Mouse (Mus musculus): ENCODE measurements around the gene Mark1.

DNA sequence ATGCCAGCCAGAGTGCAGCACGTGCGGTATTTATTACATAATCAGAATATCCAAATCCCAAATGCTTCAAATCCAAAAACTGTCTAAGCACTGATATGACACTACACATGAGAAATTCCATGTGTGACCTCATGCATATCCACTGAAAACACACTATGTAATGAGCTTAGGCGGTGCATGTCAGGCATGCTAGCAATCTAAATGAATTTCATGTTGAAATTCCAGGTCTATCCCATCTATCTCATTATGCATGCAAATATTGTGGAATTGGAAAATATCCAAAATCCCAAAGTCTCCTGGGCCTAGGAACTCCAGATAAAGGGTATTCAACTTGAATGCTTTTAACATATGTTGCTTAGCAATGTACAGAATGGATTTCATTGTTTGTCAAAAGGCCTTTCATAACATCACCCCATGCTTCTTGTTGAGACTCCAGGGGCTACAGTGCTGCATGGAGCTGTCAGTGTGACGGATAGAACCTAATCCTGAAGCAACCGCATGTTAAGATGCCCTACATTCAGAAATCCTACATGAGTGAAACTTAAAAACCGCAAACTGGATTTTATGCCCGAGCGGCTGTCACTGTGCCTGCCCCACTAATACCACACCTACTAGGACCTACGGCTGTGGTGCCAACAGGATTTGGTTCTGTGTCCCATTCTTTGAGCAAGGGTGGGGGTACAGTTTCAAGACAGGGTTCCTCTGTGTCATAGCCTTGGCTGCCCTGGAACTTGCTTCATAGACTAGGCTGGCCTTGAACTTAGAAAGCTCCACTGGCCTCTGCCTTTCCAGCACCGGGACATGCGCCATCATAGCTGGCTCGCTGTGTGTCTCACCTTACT lies 93.2 kb downstream of the Mark1 start:
- no peak for TF ChIP-seq CTCF (IDR thresholded peaks at IDR 0.05; ENCODE audit: low read depth, low read length)
- no peak for TF ChIP-seq TAL1 (conservative IDR thresholded peaks at IDR 0.05; ENCODE audit: low read depth, low read length)
- TF ChIP-seq GATA1 (IDR thresholded peaks at IDR 0.05; ENCODE audit: borderline replicate concordance, low read length): no peak

Measured in G1E (cell line).